Mouse (Mus musculus) layer of hippocampus, adult 2 months (tissue): Measurements from ENCODE around the gene Hmg20a. TPM values are rescaled to one million over a fixed set of nuclear protein-coding genes. Genes with fewer than 3 reads are reported as not detected.

Experiments used
- DNase-seq, 2 experiments: peaks; one replicate each; pipeline ENCODE4 v3.0.0; 2022; ENCODE audit warnings: low spot score in 2 of 2
- H3K27ac ChIP-seq: fragments of 200-600 bp; 2 replicates; pipeline ENCODE4 v1.8.1; 2022
- H3K4me3 ChIP-seq: fragments of 200-600 bp; 2 replicates; pipeline ENCODE4 v1.8.1; 2022; ENCODE audit warnings: mild to moderate bottlenecking
- CTCF ChIP-seq: fragments of 200-600 bp; conservative IDR thresholded peaks from 2 replicates; pipeline ENCODE4 v1.8.1; 2022; ENCODE audit warnings: antibody characterized with exemption, mild to moderate bottlenecking, moderate library complexity
- total RNA-seq, 2 experiments: library from RNA; stranded (reverse); gene quantifications; 2 replicates each; pipeline ENCODE4 v1.2.3; 2021

Gene Hmg20a
- total RNA-seq, 2 experiments from 2014 or later, result 78.8 to 81.6 TPM

DNA sequence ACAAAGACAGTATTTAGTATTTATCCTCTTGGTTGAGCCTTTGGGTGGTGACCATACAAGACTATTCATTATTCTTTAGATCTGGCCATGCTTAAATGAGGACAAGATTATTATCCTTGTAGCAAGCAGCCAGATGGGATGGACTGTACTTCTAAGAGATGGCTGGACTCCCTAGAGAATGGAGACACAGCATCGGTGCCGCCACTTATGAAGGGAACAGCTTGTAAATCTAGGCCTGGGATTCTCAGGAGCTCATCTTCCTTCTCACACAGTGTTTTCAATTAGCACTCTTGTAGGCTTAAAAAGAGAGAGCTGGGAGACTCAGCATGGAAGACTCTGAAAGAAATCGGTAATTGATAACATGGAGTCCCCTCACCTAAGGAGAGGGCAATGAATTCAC lies 74.0 kb downstream of the Hmg20a start:
- TF ChIP-seq CTCF, result no peak
- H3K4me3 ChIP-seq, result no peak overlapping the region
- no peak for DNase-seq
- no peak overlapping the region for H3K27ac ChIP-seq

DNA sequence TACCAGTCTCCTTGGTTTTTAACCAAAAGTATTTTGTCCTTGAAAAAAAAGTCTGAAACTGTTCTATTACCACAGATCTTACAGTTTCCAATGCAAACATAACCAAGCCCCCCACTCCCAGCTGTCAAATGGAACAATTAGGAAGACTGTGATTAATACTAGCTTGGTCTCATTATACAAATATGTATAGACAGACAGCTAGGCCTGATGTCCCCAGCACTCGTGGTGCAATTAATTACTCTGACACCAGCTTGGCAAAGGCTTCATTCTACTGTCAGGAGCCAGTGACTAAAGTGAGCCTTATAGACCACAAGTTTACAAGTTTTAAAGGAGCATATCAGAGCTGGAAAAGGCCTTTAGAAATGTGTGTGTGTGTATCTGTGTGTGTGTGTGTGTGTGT lies 74.5 kb downstream of the Hmg20a start:
- DNase-seq, result no peak
- Histone ChIP-seq H3K27ac (no peak overlapping the region), H3K4me3 (no peak overlapping the region)
- no peak for TF ChIP-seq CTCF

DNA sequence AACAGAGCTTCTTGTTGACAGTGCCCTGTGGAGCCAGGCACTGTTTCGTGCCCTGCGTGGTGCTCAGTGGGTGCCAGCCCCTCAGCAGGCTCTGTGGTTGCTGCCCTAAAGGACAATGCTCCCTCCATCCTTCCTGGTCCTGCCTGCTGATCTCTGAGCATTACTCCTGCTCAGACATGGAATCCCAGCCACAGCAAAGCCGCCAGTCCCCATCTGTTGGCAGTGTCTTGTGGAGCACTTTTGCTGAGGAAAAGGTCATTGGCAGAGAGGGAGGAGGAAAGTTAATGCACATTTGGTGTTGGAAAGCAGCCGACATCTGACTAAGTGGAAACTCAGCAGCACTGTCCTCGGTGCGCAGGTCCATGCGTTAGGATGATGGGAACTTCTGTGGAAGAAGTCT lies 76.7 kb downstream of the Hmg20a start:
- H3K27ac ChIP-seq, result peak overlapping the region; percentile 84

DNA sequence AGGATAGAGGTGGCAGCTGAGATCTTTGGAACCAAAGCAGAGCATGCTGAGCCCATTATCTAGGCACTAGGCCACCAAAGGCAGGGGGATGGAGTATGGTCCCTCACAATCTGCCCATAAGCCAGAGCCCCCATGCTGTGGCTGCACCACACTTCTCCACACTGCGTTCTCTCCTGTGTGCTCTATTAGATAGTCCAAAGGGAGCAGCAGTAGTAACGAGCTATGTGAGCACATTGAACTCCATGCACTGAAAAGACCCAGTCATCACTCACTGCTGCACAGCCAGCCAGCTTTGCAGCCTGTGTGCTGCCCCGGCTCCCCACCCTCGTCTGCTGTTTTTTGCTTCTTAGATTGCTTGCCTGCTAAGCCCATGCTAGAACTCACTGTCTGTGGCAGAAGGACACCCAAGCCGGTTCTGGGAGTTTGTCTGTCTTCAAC lies 77.4 kb downstream of the Hmg20a start:
- TF ChIP-seq CTCF, result no peak
- Histone ChIP-seq H3K27ac (peak overlapping the region; percentile 84), H3K4me3 (no peak overlapping the region; the same call in 1 of the 2 replicates)
- DNase-seq, result no peak

More for the DNA sequence above, 76.7 kb downstream of the Hmg20a start:
- no peak overlapping the region for H3K4me3 ChIP-seq
- no peak for DNase-seq
- TF ChIP-seq CTCF, result no peak

DNA sequence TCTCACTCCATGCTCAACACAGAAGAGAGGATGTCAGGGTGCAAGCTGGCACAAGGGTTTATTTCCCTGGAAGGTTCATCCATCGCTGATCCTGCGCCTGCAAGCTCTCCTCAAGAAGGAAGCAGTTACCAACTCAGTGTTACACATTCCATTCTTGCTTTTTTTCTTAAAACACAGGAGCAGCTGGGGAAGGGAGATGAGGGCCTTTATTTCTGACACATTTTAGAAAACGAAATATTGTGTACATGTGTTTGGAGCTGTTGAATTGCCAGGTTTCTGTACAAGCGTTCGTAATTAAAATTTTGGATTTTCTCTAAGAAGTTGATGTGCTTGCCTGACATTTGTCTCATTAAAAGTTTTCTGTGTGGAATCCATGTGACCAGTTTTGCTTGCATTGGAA lies 78.2 kb downstream of the Hmg20a start:
- no peak for TF ChIP-seq CTCF
- Histone ChIP-seq H3K4me3 (no peak overlapping the region), H3K27ac (peak overlapping the region; percentile 84)
- DNase-seq, result no peak

DNA sequence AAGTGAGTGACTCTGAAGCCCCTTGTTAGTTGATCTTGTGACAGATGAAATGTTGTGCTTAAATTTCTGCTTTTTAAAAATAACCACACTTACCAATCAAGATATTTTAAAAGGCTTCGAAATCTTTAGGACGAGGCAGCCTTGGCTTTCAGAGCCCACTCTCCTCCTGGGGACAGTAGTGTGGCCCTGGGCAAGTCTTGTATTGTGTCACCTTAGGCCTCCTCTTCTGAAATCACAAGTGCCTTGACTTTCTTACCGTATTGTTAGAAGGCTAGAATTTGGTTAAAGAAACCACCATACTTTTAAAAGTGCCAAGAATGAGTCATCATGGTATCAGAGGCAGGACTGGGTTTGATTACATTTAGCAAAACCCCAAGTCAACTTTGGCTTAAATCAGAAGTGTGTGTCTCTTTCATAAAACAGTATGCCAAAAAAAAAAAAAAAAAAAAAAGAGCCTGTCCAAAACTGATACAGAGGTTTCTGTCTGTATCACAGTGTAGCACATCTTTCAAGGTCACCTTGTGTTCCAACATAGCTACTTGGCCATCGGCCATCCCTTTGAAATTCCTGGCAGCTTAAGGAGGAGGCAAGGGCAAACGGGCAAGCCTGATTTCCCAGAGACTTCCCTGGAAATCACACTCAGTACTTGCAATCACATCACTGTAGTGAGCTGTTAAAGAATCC lies 78.9 kb downstream of the Hmg20a start:
- DNase-seq, result no peak
- Histone ChIP-seq H3K4me3 (no peak overlapping the region), H3K27ac (peak overlapping the region; percentile 1; the same call in 1 of the 2 replicates)
- TF ChIP-seq CTCF, result no peak

DNA sequence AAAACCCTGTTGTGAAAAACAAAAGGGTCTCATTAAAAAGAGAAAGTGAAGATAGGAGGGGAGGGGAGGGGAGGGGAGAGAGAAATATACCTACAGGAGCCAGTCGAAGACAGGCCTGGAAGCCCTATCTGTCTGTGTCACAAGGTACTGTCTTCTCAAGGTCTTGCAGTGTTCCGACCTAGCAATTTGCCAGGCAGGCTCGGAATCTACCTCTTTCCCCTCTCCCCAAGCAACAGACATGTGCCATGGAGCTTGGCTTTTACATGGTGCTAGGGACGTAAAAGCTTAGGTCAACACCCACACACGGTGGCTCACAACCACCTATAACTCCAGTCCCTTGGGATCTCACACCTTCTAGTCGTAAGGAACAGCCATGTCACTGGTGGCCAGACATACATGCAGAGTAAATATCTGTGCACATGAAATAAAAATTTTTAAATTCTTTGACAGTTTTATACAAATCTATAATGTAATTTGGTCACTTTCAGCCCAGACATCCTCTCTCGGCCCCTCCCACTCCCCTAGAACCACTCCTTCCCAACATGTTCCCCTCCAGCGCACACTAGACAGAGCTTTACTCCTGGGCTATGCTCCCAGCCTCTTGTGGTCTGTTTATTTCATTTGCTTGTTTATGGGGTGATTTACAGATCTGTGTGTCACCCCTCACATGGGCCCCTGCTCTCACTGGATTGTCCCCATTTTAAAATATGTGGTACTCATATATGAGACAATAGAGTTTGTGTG lies 81.1 kb downstream of the Hmg20a start:
- H3K4me3 ChIP-seq, result no peak overlapping the region
- no peak for DNase-seq
- no peak overlapping the region for H3K27ac ChIP-seq
- TF ChIP-seq CTCF, result no peak

DNA sequence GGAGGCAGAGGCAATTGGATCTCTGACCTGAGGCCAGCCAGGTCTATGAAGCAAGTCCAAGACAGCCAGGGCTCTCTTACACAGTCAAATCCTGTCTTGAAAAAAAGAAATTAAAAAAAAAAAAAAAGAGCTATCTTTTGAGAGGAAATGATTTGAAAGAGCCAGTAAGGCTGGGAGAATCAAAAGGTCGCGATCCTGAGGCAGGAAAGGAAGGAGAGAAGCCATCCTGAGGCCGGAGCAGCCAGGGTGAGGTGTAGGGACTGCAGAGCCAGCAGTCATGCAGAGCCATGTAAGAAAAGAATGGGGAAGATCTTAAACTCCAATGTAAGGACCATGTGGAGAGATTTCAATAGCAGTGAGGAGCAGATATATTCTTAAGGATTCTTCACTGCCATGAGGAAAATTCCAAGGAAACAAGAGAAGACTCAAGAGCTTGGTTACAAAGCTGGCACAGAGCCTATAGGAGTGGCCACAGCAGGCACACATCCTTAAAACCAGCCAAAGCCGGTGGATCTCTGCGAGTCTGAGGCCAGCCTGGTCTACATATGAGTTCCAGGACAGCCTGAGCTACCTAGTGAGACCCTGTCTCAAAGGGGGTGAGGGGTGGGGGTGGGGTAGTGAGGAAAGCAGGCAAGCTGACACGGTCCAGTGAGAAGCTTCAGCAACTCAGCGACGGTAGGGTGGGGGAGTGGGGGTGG lies 82.6 kb downstream of the Hmg20a start:
- Histone ChIP-seq H3K4me3 (no peak overlapping the region), H3K27ac (no peak overlapping the region)
- DNase-seq, result no peak
- no peak for TF ChIP-seq CTCF

DNA sequence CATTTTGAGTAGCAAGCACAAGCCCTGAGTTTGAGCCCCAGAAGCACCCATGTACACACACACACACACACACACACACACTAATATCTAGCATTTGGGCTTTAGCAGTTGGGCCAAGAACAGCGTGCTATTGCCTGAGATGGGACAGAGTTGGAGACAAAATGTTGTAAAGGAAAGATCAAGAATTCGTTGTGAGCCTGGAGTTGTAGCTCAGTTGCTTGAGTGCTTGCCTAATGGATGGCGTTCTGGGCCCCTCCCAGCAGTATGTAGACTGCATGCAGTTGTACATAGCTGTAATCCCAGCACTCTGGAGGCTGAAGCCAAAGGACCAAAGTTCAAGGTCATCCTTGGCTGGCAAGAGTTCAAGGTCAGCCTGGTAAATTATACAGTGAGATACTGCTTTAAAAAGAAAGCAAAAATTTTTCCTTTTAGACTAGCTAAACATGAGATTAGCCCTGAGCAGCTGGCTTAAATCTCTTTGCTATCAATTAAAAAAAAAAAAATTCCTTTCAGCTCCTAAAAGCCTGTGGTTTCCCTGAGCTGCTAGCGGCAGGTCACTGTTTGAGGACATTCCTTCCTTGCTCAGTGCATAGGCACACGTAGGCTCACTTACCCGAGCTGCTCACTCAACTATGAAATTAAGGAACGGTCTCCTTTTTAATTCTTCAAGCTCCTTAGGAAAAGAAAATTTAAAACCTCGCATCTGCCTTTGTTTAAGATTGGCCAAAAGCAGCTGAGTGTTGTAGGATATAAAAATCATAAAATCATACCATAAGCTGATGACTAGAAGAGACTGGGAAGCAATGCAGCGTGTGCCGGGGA lies 83.5 kb downstream of the Hmg20a start:
- Histone ChIP-seq H3K27ac (peak overlapping the region; percentile 37), H3K4me3 (peak overlapping the region; percentile 2; the same call in 1 of the 2 replicates)
- no peak for DNase-seq
- no peak for TF ChIP-seq CTCF

DNA sequence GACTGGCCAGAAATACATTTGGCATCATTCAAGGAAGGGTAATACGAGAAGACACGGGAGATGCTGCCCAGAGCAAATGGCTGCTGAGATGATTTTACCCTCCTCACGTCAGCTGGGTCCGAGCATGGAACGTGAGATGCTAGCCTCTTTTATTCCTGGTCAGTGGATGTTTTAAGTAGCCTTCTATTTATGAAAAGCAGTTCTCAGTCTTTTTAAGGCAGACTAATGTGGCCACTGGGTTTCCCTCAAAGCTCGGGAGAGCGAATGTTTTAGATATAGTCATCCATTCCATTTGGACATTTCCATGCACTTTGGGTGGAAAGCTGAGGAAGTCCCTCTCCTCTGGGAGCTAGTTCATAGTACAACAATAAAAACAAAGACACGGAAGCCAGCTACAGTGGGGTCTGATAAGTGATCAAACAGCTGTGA lies 84.1 kb downstream of the Hmg20a start:
- no peak for TF ChIP-seq CTCF
- no peak for DNase-seq
- Histone ChIP-seq H3K27ac (peak overlapping the region; percentile 37), H3K4me3 (peak overlapping the region; percentile 2; the same call in 1 of the 2 replicates)

DNA sequence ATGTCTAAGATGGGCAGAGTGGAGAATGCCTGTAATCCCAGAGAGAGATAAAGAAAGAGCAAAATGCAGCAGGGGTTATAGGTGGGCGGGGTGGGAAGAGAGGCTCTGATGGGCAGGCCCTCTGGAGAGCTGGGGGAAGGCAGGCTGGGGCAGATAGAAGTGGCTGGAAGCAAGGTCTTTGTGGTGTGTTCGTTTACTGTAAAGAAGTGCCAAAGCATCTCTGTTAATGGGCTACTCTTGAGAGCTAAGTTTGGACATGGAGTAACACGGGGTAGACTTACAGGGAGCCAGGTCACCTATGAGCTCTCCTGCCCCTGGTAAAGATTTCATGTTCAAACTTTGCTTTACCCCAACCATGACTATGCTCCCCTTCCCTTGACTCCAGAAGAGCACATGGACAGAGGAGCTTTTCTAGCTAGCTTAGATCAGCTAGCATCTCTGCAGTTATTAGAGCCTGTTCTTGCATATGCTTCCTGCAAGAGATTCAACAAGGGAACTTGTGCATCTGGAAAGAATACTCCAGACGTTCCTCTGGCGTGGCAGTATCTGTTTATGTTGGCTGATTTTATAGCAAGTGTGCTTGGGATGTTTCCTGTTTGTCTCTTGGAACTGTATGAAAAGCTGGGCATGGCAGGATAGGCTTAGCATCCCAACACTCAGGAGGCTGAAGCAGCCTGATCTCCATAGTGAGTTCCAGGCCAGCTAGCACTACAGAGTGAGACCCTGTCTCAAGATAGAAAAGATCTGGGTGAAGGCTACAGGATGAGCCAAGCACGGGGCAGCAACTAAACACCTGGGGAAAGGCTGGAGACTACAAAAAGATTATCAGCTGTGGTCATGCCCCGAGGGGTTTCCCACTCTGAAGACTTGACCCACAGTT lies 85.5 kb downstream of the Hmg20a start:
- DNase-seq, result no peak
- no peak overlapping the region for H3K4me3 ChIP-seq
- TF ChIP-seq CTCF, result no peak
- no peak overlapping the region for H3K27ac ChIP-seq
